Mouse (Mus musculus): ENCODE results near the gene Fhit. TPM values are rescaled to one million over a fixed set of nuclear protein-coding genes. Genes with fewer than 3 reads are reported as not detected.

The Fhit gene
- total RNA-seq, 2 experiments from 2014 or later = 4.8 to 5.8 TPM

DNA sequence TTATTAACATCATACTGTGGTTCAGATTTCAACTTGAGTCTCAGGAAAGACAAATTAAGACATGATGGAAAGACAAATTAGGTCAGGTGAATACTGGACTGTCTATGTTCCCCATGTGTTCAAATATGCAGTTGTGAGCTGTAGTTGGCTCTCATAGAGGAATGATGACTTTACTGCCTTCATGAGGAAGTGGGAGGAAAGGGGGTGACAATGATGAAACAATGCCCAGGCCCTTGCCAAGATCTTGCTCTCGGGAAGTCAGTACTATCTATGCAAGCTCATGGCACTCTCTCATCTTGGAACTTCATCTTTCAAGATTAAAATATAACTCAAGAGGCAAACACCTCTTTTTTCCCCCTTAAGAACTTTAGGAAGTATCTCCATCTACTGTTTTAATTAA, 849.6 kb downstream of the Fhit start:
- no peak for TF ChIP-seq CTCF (conservative IDR thresholded peaks at IDR 0.05)
- no peak overlapping the region for H3K27ac ChIP-seq
- DNase-seq (ENCODE audit: low spot score in 2 of 2) = no peak
- no peak overlapping the region for H3K4me3 ChIP-seq

DNA sequence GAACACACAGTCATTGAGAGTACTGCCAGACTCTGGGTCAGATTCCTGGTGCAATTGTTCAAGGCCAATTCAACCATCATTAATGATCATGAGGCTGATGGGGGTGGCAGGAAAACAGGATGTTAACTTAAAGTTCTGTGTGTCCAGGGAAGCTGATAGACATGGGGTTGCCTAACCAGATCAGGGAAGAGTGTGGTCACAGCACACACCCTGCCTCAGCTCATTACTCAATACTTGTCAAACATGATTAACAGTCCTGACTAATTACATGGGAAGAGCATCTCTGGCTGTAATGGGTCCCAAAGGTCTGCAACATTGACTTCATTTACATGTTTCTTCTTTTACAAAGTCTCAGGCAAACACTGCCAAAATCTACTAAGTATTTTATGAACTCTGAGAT, 856.5 kb downstream of the Fhit start:
- no peak for DNase-seq (ENCODE audit: low spot score in 2 of 2)
- no peak overlapping the region for H3K27ac ChIP-seq
- H3K4me3 ChIP-seq = no peak overlapping the region
- TF ChIP-seq CTCF (conservative IDR thresholded peaks at IDR 0.05) = no peak

DNA sequence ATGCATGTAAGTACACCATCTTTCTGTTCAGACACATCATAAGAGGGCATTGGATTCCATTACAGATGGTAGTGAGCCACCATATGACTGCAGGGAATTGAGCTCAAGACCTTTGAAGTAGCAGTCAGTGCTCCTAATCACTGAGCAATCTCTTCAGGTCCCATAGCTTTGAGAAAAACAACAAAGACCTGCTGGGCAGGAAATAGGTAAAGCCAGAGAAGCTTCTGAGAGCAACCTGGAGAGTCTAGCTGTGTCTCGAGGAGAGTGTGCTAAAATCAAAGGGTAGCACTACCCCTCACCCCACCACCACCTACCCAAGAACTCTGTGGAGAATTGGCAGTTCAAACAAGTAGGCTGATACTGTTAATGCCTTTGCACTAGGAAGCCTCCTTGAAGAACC, 860.3 kb downstream of the Fhit start:
- H3K4me3 ChIP-seq = no peak overlapping the region
- no peak for DNase-seq (ENCODE audit: low spot score in 2 of 2)
- no peak for TF ChIP-seq CTCF (conservative IDR thresholded peaks at IDR 0.05)
- no peak overlapping the region for H3K27ac ChIP-seq

DNA sequence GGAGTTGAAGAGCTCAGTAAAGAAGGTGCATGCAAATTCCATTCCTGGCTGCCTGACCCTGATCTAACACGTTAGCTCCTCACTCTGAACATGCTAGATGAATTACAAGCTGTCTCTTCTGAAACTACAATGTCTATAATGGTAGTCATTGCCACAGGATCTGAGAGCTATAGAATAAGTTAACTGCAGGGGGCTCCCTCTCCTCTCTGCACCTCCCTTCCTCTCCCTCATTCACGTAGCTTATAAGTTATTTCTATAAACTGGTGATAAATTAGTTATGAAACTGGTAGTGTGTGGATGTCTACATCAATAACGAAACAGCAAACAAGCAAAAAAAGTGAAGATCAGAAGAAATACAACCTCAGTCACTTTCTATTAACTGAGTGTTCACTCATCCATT, 860.9 kb downstream of the Fhit start:
- H3K27ac ChIP-seq = no peak overlapping the region
- H3K4me3 ChIP-seq = no peak overlapping the region
- TF ChIP-seq CTCF (conservative IDR thresholded peaks at IDR 0.05) = no peak
- DNase-seq (ENCODE audit: low spot score in 2 of 2) = no peak

DNA sequence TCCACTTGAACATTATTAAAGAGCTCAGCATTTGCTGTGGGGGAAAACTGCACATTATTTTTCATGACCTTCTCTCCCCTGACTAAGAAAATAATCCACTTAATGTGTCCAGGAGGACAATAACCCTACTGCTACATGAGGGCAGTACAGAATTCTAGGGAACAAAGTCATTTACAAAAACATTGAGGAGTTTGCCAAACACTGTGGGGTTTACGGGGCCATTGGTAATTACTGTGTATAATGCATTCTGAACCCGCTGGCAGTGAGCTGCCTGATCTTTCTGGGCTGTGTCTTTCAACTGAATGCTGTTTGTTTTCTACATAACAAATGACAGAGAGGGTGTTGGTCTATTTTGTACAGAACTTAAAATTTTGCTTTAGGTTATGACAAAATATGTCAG, 862.8 kb downstream of the Fhit start:
- no peak overlapping the region for H3K27ac ChIP-seq
- no peak overlapping the region for H3K4me3 ChIP-seq
- no peak for DNase-seq (ENCODE audit: low spot score in 2 of 2)
- no peak for TF ChIP-seq CTCF (conservative IDR thresholded peaks at IDR 0.05)

- Histone ChIP-seq H3K4me3 (no peak overlapping the region), H3K27ac (no peak overlapping the region)
- no peak for TF ChIP-seq CTCF (conservative IDR thresholded peaks at IDR 0.05)
- DNase-seq (ENCODE audit: low spot score in 2 of 2) = no peak
Measured at GRCm38 (mm10) chr14:10289043-10289442, 872.8 kb downstream of the Fhit start.

- no peak for DNase-seq (ENCODE audit: low spot score in 2 of 2)
- no peak overlapping the region for H3K27ac ChIP-seq
- no peak for TF ChIP-seq CTCF (conservative IDR thresholded peaks at IDR 0.05)
- no peak overlapping the region for H3K4me3 ChIP-seq
Measured at GRCm38 (mm10) chr14:10286027-10286426, 875.8 kb downstream of the Fhit start.

DNA sequence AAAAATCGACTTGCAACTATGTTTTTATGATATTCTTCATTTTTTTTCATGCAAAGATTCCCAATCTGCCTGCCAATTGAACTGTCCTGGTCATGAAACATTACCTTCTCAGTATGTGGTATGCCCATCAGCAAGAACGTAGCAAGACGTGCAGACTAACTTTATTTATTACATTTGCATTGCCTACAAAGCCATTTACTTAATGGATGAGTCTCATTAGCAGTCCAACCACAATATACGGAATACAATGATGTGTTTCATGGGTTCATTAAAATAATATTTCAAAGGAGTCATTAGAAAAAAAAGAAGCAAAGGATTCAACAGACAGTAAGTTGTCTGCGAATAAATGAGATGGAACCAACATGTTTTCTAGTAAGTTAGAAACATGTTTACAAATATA, 933.1 kb downstream of the Fhit start:
- DNase-seq (ENCODE audit: low spot score in 2 of 2) = no peak
- TF ChIP-seq CTCF (conservative IDR thresholded peaks at IDR 0.05) = no peak
- Histone ChIP-seq H3K27ac (no peak overlapping the region), H3K4me3 (no peak overlapping the region)

DNA sequence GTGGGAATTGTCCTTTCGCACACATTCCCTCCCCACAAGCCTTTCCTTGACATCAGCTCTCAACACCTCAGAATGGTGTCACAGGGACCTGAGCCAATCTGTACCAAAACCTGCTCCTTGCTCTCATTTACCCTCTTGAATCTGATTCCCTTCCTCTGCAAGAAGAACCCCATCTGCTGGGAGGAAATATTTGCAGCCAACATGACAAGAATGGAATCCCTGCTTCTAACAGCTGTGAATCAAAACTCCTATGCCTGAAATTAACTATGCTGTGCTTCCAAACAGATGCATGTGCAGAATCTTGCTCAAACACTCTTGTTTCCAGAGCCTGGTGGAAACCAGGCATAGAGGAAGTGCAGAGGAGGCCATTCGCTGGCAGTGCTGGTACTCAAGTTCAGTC, 940.0 kb downstream of the Fhit start:
- DNase-seq (ENCODE audit: low spot score in 2 of 2) = peak; percentile 14 to 55
- no peak for TF ChIP-seq CTCF (conservative IDR thresholded peaks at IDR 0.05)
- Histone ChIP-seq H3K27ac (no peak overlapping the region), H3K4me3 (no peak overlapping the region)

DNA sequence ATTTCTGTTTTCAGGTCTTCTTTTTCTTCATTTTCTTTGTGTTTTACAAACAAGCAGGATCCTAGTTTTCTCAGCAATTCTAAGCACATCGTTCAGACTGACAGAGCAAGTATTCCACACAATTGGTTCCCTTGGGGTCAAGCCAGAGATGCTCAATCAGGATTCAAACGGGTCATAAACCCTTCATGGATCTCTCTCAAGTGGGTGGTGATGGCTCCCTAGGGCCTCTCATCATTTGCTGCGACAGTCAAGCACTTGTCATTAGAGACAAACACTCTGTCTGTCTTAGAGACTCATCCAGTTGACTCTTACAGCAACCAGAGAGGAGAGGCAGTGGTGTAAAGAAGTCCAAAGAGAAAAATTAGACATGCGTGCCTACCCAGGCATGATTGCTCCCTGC, 948.6 kb downstream of the Fhit start:
- no peak for TF ChIP-seq CTCF (conservative IDR thresholded peaks at IDR 0.05)
- DNase-seq (ENCODE audit: low spot score in 2 of 2) = no peak
- Histone ChIP-seq H3K4me3 (no peak overlapping the region), H3K27ac (no peak overlapping the region)

GRCm38 (mm10) chr14:10211184-10211583, 950.7 kb downstream of the Fhit start:
- Histone ChIP-seq H3K27ac (no peak overlapping the region), H3K4me3 (no peak overlapping the region)
- DNase-seq (ENCODE audit: low spot score in 2 of 2) = no peak
- TF ChIP-seq CTCF (conservative IDR thresholded peaks at IDR 0.05) = no peak

- no peak for TF ChIP-seq CTCF (conservative IDR thresholded peaks at IDR 0.05)
- Histone ChIP-seq H3K27ac (no peak overlapping the region), H3K4me3 (no peak overlapping the region)
- no peak for DNase-seq (ENCODE audit: low spot score in 2 of 2)
Measured at GRCm38 (mm10) chr14:10209007-10209406, 952.8 kb downstream of the Fhit start.

DNA sequence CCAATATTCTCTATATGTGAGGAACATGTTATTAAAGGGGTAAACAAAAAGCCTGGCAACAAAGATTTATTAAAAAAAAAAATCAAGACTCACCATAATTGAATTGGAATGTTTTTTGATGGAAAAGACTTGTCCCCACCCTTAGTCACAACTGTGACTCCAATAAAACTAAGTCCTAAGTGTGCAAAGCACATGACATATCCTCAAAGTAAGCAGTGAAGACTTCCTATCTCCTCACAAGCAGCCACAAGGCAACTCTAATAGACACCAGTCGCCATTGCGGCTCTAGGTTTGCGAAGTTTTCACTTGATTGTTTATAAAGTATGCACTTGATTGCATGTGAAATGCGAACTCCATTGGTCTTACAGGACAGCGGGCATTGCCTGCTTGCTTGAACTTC, 956.1 kb downstream of the Fhit start:
- no peak overlapping the region for H3K4me3 ChIP-seq
- H3K27ac ChIP-seq = no peak overlapping the region
- no peak for DNase-seq (ENCODE audit: low spot score in 2 of 2)
- TF ChIP-seq CTCF (conservative IDR thresholded peaks at IDR 0.05) = no peak

- Histone ChIP-seq H3K4me3 (no peak overlapping the region), H3K27ac (no peak overlapping the region)
- no peak for DNase-seq (ENCODE audit: low spot score in 2 of 2)
- TF ChIP-seq CTCF (conservative IDR thresholded peaks at IDR 0.05) = no peak
Measured at GRCm38 (mm10) chr14:10205290-10205689, 956.5 kb downstream of the Fhit start.

DNA sequence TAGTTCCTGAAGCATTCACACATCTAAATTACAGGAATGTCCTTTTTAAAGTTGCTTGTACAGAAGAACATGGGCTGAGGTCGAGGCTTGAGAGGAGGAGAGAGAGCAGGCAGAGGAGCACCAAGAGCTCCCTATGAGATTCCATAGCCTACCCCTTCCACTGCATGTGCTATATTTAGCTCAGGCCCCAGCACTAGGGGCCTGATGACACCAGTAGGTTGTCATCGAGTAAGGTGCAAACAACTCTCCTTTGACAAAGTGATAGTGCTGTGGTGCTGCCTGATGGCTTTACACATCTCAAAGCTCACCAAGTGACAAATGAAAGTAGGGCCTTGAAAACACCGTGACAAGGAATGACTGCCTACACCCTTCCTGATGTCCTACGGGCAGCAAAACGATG, 967.7 kb downstream of the Fhit start:
- DNase-seq (ENCODE audit: low spot score in 2 of 2) = no peak
- Histone ChIP-seq H3K27ac (no peak overlapping the region), H3K4me3 (no peak overlapping the region)
- TF ChIP-seq CTCF (conservative IDR thresholded peaks at IDR 0.05) = no peak

Data from layer of hippocampus, adult 2 months (tissue).